Mouse (Mus musculus): ENCODE results near the gene Lix1l.

GRCm38 (mm10) chr3:96668424-96669067 is 67.6 kb downstream of the Lix1l start:
- TF ChIP-seq CTCF (IDR thresholded peaks at IDR 0.05; ENCODE audit: borderline replicate concordance, extremely low read depth, insufficient read depth, insufficient read length) (no peak), POLR2A (IDR thresholded peaks at IDR 0.05; ENCODE audit: borderline replicate concordance, extremely low read depth, insufficient read depth, insufficient read length, poor library complexity, severe bottlenecking) (no peak)
